Mouse (Mus musculus) megakaryocyte, embryonic 14.5 days (primary cell): ENCODE data around the gene Stau1.

ENCODE experiments used
- FLI1 ChIP-seq: IDR thresholded peaks from 2 replicates; pipeline ENCODE4 v1.6.1; 2012; ENCODE audit warnings: low read length, inconsistent platforms, mixed read lengths
- GATA1 ChIP-seq: IDR thresholded peaks from 3 replicates; pipeline ENCODE4 v1.6.1; 2012; ENCODE audit warnings: mixed read lengths, low read length, inconsistent platforms, borderline replicate concordance

GRCm38 (mm10) chr2:166945456-166945855 is 50.6 kb downstream of the Stau1 start:
- TF ChIP-seq GATA1 (no peak), FLI1 (no peak)
